Mouse (Mus musculus) ovary, postnatal 10 days (tissue): Measurements from ENCODE around the gene Dcaf12l2.

Experiments used
- DNase-seq: peaks from one replicate; pipeline ENCODE4 v3.0.0; 2022; ENCODE audit warnings: low spot score

Dcaf12l2 gene

DNA sequence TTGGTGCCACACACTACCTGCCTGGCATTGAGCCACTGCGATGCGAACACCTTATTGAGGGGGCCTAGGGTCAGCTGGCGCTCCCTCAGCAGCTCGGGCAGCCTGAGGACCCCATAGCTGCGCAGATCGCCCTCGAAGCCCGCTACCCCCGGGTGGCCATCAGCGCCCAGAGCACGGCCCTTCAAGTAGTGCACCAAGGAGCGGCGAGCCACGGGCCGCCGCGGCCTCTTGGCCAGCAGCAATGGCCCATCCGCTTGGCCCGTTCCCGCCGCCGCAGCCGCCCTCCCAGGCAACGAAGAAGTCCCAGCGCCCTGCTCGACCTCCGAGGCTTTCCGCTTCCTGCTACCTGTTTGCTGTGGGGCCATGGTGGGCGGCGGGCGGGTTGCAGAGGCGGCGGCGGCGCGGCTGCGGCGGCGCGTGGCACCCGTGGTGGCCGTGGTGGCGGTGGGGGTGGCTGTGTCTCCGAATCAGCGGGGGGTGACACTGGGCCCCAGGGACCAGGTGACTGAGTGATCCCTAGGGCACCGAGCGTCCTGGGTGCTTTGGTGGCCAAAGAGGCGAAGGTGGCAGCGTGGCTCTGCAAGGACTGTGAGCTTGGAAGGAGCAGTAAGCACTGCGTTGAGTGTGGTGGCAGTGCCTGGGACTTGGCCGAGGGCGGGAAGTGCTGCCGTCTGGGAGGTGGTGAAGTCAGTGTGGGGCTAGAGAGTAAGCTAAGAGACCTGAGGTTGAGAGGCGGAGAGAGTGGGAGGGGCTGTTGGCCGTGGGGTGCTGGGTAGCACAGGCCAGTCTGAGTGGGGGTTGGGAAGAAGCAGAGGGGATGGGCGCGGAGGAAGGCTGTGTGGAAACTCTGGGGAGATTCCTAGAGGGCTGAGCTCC, at the start of gene Dcaf12l2:
Gene Dcaf12l2 (minus strand): TSS at position 697 of the 876 bp plus-strand sequence.
- DNase-seq = no peak

DNA sequence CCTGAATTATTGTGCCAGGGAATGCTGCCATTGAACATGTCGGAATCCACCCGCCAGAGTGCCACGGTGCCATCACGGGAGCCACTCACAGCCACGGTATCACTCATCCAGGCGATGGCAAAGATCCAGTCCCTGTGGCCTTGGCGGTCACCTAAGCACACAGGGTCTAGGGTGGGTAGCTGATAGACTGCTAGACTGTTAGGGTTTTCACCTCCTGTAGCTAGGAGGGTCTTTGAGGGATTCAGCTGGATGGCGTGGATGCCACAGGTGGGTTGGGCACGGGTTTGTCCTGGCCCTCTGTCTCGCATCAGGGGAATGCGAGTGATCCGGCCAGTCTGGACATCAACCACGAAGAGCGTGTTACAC, 879 bp downstream of the Dcaf12l2 start:
- DNase-seq = no peak
